Mouse (Mus musculus): ENCODE data around the gene Atg16l2. TPM values are rescaled to one million over a fixed set of nuclear protein-coding genes. Genes with fewer than 3 reads are reported as not detected.

Gene Atg16l2
- total RNA-seq, 2 experiments from 2014 or later: 5.7 to 7.3 TPM

- DNase-seq: peak; percentile 46
- intact Hi-C loops (cut with DNase I; ENCODE audit: low total_unique reads): no loop called here
These were observed 22.3 kb upstream of the Atg16l2 start for GRCm38 (mm10) chr7:101324142-101324962.

DNA sequence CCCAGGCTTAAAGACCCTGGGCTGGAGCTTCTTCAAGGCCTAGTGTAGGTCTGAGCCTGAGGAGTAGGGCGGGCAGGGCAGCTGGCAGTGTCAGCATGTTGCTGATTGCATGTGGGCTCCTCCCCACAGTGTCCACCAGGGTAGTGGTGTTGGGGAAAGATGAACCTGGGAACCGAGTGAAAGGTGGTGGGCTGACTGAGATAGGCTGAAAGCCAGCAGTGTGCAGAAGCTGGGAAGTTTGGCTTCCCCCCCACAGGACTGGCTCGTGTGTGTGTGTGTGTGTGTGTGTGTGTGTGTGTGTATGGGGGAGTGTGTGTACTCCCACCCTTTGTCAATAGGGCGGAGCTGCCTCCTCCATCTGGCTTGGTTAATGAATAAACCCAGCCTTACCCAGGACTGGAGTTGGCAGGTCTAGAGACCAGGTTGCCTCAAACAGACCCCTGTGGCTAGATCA lies 21.1 kb upstream of the Atg16l2 start:
- intact Hi-C loops (cut with DNase I; ENCODE audit: low total_unique reads): no loop called here

GRCm38 (mm10) chr7:101321218-101321827 lies 19.3 kb upstream of the Atg16l2 start:
- intact Hi-C loops (cut with DNase I; ENCODE audit: low total_unique reads): no loop called here

More for the DNA sequence above, 21.1 kb upstream of the Atg16l2 start:
- no peak for DNase-seq

GRCm38 (mm10) chr7:101320399-101321217 lies 18.6 kb upstream of the Atg16l2 start:
- no peak for DNase-seq
- intact Hi-C loops (cut with DNase I; ENCODE audit: low total_unique reads): no loop called here

More at GRCm38 (mm10) chr7:101321218-101321827, 19.3 kb upstream of the Atg16l2 start:
- DNase-seq: no peak

DNA sequence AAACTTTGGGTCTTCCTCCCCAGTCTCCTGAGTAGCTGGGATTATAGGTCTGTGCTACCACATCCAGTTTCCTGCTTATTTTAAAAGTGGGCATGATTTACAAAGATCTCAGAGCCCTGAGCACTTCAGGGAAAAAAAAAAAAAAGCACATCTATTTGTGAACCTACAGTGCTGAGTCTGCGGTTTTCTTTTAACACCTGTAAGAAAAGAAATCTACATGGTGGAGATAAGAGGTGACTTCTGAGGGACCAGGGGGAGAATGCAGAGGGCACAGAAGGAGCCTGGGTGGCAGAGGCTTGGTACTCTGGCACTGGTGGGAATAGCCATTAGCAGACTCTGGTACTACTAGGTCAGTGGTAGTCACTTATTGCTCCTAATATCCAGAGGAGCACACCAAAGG lies 17.7 kb upstream of the Atg16l2 start:
- intact Hi-C loops (cut with DNase I; ENCODE audit: low total_unique reads): no loop called here

DNA sequence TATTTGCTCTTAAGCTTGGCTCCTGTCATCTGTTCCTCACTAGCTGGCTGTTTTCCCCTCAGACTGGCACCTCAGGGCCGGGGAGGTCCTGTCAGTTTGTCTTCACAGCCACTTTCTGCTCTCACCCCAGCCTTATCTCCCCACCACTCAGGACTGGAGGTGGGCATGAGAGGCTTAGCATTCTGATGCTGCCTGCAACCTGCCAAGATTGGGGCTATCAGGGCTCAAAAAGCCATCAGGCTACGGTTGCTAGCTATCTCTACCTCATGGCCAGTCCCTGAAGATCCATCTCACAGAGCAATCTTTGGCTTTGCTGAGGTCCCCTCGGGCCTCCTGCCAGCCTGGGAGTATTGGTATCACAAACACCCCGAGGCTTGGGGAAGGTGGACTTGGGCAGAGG lies 16.8 kb upstream of the Atg16l2 start:
- no peak for DNase-seq
- intact Hi-C loops (cut with DNase I; ENCODE audit: low total_unique reads): no loop called here

More for the DNA sequence above, 17.7 kb upstream of the Atg16l2 start:
- DNase-seq: no peak

- intact Hi-C loops (cut with DNase I; ENCODE audit: low total_unique reads): no loop called here
- no peak for DNase-seq
These were observed 15.0 kb upstream of the Atg16l2 start, which contains the start of gene Stard10 for GRCm38 (mm10) chr7:101317014-101317413. Stard10 (plus strand) TSS chr7:101317086.

- intact Hi-C loops (cut with DNase I; ENCODE audit: low total_unique reads): no loop called here
- DNase-seq: no peak
These were observed 14.5 kb upstream of the Atg16l2 start for GRCm38 (mm10) chr7:101316591-101317001.

- intact Hi-C loops (cut with DNase I; ENCODE audit: low total_unique reads): no loop called here
These were observed 13.6 kb upstream of the Atg16l2 start for GRCm38 (mm10) chr7:101315699-101316098.

GRCm38 (mm10) chr7:101314396-101314795 lies 12.3 kb upstream of the Atg16l2 start:
- intact Hi-C loops (cut with DNase I; ENCODE audit: low total_unique reads): no loop called here
- no peak for DNase-seq

More at GRCm38 (mm10) chr7:101315699-101316098, 13.6 kb upstream of the Atg16l2 start:
- no peak for DNase-seq

DNA sequence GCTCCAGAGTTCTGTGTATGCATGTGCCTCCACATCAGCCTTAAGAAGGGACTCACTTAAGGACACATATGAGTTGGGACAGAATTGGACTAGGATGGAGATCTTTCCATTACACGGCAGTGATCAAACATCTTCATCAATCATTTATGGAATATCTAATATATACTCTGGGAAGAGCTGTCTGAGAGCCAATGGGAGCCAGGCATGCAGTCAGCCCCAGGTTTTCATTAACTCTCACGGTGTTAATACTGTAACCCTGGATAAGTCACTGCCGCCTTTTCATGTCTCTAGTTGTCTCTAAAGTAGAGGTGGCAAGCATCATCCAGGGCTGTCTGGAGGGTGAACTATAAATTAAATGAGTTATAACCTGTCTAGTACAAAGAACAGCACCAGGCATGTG lies 11.0 kb upstream of the Atg16l2 start:
- no peak for DNase-seq
- intact Hi-C loops (cut with DNase I; ENCODE audit: low total_unique reads): loop anchor here (2.0 kb wide), 1 partner anchor 60 kb away; no protein-coding TSS in a partner anchor

- intact Hi-C loops (cut with DNase I; ENCODE audit: low total_unique reads): no loop called here
- DNase-seq: no peak
These were observed 9.0 kb upstream of the Atg16l2 start for GRCm38 (mm10) chr7:101311061-101311460.

DNA sequence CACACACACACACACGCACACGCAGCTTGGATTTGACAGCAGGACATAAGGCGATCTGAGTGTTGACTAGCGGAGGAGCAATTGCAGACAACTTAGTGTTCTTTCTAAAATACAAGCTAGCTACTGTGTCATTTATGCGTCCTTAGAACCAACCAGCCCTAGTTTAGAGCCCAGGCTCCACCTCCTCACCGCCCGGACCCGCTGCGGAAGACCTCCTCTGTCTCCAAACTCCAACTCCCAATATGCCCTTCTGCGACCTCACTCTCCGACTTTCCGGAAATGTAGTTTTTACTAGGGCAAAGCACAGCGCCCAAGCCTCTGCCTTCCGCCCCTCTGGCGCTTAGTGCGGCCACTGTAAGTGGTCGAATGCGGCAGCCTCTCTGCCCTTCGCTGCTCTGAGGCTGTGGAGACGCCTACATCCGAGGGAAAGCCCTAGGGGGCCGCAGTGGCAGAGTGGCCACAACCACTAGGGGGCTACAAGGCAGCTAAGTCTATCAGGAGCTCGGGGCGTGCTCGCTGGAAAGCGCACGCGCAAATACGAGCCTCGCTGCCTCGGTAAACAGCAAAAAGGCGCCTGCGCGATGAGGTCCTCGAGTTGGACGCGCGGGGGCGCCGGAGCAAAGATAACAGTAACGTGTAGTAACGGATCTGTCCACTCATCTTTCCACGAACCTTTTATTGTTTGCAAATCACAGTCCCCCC lies 8.4 kb upstream of the Atg16l2 start:
- DNase-seq: peak; percentile 97
- intact Hi-C loops (cut with DNase I; ENCODE audit: low total_unique reads): no loop called here

GRCm38 (mm10) chr7:101309985-101310326 lies 7.9 kb upstream of the Atg16l2 start:
- intact Hi-C loops (cut with DNase I; ENCODE audit: low total_unique reads): no loop called here
- no peak for DNase-seq

- intact Hi-C loops (cut with DNase I; ENCODE audit: low total_unique reads): no loop called here
- DNase-seq: no peak
These were observed 4.8 kb upstream of the Atg16l2 start for GRCm38 (mm10) chr7:101306841-101307240.

- intact Hi-C loops (cut with DNase I; ENCODE audit: low total_unique reads): no loop called here
- no peak for DNase-seq
These were observed 640 bp upstream of the Atg16l2 start for GRCm38 (mm10) chr7:101302691-101303090.

DNA sequence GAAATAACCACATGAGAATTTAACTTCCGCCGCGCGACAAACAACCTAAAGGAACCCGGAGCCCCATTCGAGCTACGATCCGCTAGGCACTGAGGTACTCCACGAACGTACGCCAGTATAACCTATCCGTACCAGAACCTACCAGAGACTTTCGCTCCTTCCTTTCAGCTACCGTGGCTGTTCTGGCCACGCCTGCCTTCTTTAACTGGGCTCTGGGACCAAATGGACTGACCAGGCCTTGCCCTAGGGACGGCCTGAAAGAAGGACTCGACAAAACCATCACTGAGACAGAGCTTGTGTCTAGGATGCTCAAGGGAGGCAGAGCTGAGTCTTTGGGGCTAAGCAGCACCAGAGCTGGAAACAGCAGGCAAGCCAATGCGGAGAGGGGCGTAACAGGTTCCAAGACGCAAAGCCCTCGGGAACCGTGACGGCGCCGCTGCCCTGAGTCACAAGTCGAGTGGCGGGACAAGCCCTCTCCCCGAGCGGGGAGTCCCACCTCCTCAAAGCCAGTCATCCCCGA lies 630 bp downstream of the Atg16l2 start:
- intact Hi-C loops (cut with DNase I; ENCODE audit: low total_unique reads): no loop called here
- no peak for DNase-seq

DNA sequence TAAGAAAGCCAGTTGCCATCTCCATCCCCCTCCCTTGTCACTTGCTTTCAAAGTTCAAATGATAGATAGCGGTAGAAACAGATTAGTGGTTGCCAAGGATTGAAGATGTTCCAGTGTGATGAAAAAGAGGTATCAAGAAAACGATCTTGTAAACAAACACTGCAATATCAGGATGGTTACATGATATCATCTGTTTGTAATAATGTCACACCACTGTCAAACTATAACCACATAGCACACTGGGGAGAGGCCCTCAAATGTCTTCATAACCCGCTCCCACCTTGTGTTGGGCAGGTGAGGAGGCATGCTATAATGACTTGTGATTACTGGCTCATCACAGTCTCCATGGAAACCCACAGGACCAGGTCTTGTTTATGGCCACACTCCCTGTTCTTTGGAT lies 3.7 kb downstream of the Atg16l2 start:
- no peak for DNase-seq
- intact Hi-C loops (cut with DNase I; ENCODE audit: low total_unique reads): no loop called here

GRCm38 (mm10) chr7:101297023-101297405 lies 5.0 kb downstream of the Atg16l2 start:
- DNase-seq: no peak
- intact Hi-C loops (cut with DNase I; ENCODE audit: low total_unique reads): no loop called here

Measured in gastrocnemius, postnatal 14 days (tissue).